Mouse (Mus musculus): ENCODE data around the gene Gm2237. TPM values are rescaled to one million over a fixed set of nuclear protein-coding genes. Genes with fewer than 3 reads are reported as not detected.
"Not testable (repeated sequence)": the region's sequence is repeated elsewhere in the genome, so short reads cannot be mapped to it uniquely, and the experiment has no call there.

The Gm2237 gene
- 0.77 and 1.5 TPM in 2 replicates for polyA plus RNA-seq (2012; rRNA removed)

DNA sequence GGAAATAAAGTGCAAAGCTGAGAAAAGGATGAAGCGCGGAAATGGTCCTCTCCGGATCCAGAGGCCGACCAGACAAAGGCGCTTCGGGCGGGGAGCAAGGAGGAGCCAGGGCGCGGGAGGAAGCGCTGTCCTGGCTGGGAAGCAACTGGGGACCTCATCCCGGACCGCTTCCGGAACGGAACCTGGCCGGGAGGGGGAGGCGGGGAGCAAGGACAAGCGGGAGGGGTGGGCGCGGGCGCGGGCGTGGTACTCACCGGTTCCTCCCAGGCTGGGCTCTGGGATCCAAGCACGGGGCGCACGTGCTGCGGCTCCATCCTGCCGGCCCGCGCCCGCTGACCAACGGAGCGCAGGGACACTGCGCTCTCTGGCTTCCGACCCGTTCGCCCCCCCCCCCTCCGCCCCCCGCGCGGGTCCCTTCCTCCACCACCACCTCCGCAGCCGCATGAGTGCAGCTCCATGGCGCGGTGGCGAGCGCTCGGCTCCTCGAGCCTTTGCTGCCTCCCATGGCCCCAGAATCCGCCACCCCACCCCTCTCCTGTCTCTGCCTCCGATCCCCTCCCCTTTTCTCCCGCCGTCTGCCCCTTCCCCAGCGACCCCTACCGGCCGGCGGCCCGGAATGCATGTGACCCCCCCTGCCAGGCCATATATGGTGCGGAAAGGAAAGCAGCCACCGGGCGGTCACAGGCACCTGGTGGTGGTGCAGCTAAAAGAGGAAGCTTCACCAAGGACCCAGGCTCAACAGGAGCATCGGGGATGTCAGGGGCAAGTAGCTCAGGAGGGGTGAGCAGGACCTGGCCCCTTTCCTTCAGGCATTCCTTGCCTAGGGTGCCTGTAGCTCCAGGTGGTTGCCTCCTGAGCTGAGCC is at the start of gene Gm2237:
Gene Gm2237, minus strand, starts transcription at position 332 of the 864 bp plus-strand sequence.
- DNase-seq (ENCODE audit: low read depth) = not testable (repeated sequence)

DNA sequence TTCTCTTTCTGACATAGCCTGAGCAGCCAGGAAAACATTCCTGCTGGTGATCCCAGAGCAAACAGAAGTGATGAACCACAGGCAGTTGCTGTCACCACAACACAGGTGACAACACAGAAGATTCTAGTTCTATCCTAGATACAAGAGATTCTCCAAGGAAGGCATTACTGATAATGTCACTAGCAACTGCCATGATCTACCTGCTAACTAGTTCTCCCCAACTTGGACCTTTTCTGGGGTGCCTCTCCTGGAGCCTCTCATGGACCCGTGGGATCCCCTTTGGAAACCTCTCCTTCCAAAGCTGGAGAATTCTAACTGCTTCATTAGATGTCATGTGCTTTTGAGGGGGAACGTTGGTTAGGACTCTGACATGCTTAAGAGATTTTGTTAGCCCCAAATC is 17.5 kb upstream of the Gm2237 start, which contains the start of gene Gm5458:
Gene Gm5458, minus strand, starts transcription at position 101 of the 400 bp plus-strand sequence.
- DNase-seq (ENCODE audit: low read depth) = not testable (repeated sequence)

DNA sequence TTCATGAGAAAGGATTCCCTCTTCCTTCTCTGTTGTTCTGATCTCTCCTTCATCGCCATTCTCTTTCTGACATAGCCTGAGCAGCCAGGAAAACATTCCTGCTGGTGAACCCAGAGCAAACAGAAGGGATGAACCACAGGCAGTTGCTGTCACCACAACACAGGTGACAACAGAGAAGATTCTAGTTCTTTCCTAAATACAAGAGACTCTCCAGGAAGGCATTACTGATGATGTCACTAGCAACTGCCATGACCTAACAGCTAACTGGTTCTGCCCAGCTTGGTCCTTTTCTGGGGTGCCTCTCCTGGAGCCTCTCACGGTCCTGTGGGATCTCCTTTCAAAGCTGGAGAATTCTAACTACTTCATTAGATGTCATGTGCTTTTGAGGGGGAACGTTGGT is 35.1 kb downstream of the Gm2237 start, which contains the start of gene Gm2244:
Gene Gm2244, minus strand, starts transcription at position 101 of the 400 bp plus-strand sequence.
- DNase-seq (ENCODE audit: low read depth) = not testable (repeated sequence)

Other genes starting within 250 kb of the Gm2237 start
- gene Gm21738, start 166.2 kb downstream of the Gm2237 start, polyA plus RNA-seq (2012; rRNA removed) = not detected in 2 replicates
- not detected in 2 replicates for gene Gm2244, start 35.2 kb downstream of the Gm2237 start, polyA plus RNA-seq (2012; rRNA removed)
- gene Gm5458, start 17.4 kb upstream of the Gm2237 start, polyA plus RNA-seq (2012; rRNA removed) = not detected in 2 replicates
- gene Nid2, start 166.1 kb upstream of the Gm2237 start, polyA plus RNA-seq (2012; rRNA removed) = 44.4 and 48.3 TPM in 2 replicates
- gene Rtraf, start 238.7 kb upstream of the Gm2237 start, polyA plus RNA-seq (2012; rRNA removed) = 51.2 and 59.3 TPM in 2 replicates

Data from gonadal fat pad, adult 2 months (tissue).